34 mouse cellular contexts compared by ENCODE assay signal in the genomic region with DNA sequence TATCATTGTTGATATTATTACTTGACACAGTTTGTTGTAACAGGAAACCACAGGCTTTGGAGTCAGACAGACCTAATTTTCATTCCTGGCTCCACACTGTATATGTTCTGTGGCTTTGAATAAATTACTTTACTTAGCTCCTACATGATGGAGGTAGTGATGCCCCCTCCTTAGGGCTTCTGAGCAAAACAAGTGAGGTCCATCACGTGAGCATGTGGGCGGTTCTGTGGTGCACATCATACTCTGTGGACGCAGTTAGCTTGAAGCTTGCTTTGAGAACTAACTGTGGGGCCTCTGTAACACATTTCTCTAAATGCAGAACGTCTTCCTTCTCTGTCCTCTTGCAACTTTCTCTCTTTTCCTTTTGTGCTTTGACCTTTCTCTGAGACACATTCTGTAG.
DNase-seq lines count a peak whose midpoint lies in the region; ATAC-seq and TF ChIP-seq lines count a peak whose summit lies in the region.
"Had no signal": no experiment of that assay in that cellular context is flagged by ENCODE, and none has a peak within 500 bp of the region (broad histone marks: within the 10 kb centered on the region; RNA-seq: fewer than 3 reads in every experiment).

No protein-coding gene starts in this region.

- no peaks in the 10 kb centered on the region for H3K9me3 ChIP-seq in forebrain, embryonic 15.5 days
- no peaks in the 10 kb centered on the region for H3K9me3 ChIP-seq in forebrain, embryonic 16.5 days (ENCODE audit: control insufficient read depth, low read length)
- no peaks in the 10 kb centered on the region for H3K9me3 ChIP-seq in embryonic facial prominence, embryonic 15.5 days (replicated peaks)
- H3K9me3 ChIP-seq: forebrain, embryonic 13.5 days; hindbrain, embryonic 13.5 days; limb, embryonic 10.5 days; limb, embryonic 15.5 days; liver, embryonic 13.5 days; megakaryocyte, embryonic 14.5 days; midbrain, embryonic 12.5 days; neural tube, embryonic 12.5 days; stomach, embryonic 15.5 days had no signal

- H3K4me3 ChIP-seq in forebrain, embryonic 15.5 days = no peak overlapping the region
- no peak overlapping the region for H3K4me3 ChIP-seq in forebrain, embryonic 16.5 days (replicated peaks; ENCODE audit: low read length)
- no peak overlapping the region for H3K4me3 ChIP-seq in C2C12 (ENCODE audit: insufficient read depth, poor library complexity, severe bottlenecking)
- H3K4me3 ChIP-seq in embryonic facial prominence, embryonic 15.5 days (replicated peaks) = no peak overlapping the region
- H3K4me3 ChIP-seq: erythroblast, embryonic 14.5 days; forebrain, embryonic 13.5 days; hindbrain, embryonic 13.5 days; limb, embryonic 10.5 days; limb, embryonic 15.5 days; liver, embryonic 13.5 days; megakaryocyte, embryonic 14.5 days; midbrain, embryonic 12.5 days; myocyte; neural tube, embryonic 12.5 days; stomach, embryonic 15.5 days had no signal

- H3K27me3 ChIP-seq in forebrain, embryonic 15.5 days = no peaks in the 10 kb centered on the region
- H3K27me3 ChIP-seq in forebrain, embryonic 16.5 days (replicated peaks; ENCODE audit: control insufficient read depth, insufficient read depth, low read length) = no peaks in the 10 kb centered on the region
- no peaks in the 10 kb centered on the region for H3K27me3 ChIP-seq in C2C12 (ENCODE audit: control insufficient read depth, insufficient read depth, insufficient read length)
- no peaks in the 10 kb centered on the region for H3K27me3 ChIP-seq in embryonic facial prominence, embryonic 15.5 days
- H3K27me3 ChIP-seq: forebrain, embryonic 13.5 days; hindbrain, embryonic 13.5 days; limb, embryonic 15.5 days; liver, embryonic 13.5 days; midbrain, embryonic 12.5 days; neural tube, embryonic 12.5 days; Patski; stomach, embryonic 15.5 days had no signal

- DNase-seq in left cerebral cortex, adult 18-20 months (ENCODE audit: low spot score in 2 of 2) = peak; percentile 14 to 17
- no peak for DNase-seq in left cerebral cortex, adult 11 months (ENCODE audit: low spot score)
- no peak for DNase-seq in adrenal gland, postnatal 25 days
- DNase-seq: adrenal gland, postnatal 36 days; cerebellum, adult 2 months; cerebellum, postnatal 14 days; gastrocnemius, postnatal 25 days; heart, adult 18-20 months; heart, postnatal 36 days; kidney, adult 9 months; kidney, postnatal 10 days; layer of hippocampus, postnatal 36 days; liver, embryonic 13.5 days; lung, adult 18-20 months; lung, postnatal 4 days; thymus, postnatal 14 days had no signal

- no peaks in the 10 kb centered on the region for H3K79me2 ChIP-seq in C2C12 (ENCODE audit: control insufficient read depth, insufficient read depth)

- no peak overlapping the region; the same call in 1 of the 2 replicates for H3K27ac ChIP-seq in forebrain, embryonic 15.5 days (replicated peaks)
- no peak overlapping the region for H3K27ac ChIP-seq in forebrain, embryonic 16.5 days (ENCODE audit: low read length)
- H3K27ac ChIP-seq in embryonic facial prominence, embryonic 15.5 days (replicated peaks) = peak overlapping the region; percentile 36; the same call in 1 of the 2 replicates
- H3K27ac ChIP-seq: forebrain, embryonic 13.5 days; hindbrain, embryonic 13.5 days; limb, embryonic 10.5 days; limb, embryonic 15.5 days; liver, embryonic 13.5 days; midbrain, embryonic 12.5 days; neural tube, embryonic 12.5 days; stomach, embryonic 15.5 days had no signal

- no peaks in the 10 kb centered on the region for H3K36me3 ChIP-seq in forebrain, embryonic 15.5 days
- H3K36me3 ChIP-seq in forebrain, embryonic 16.5 days (ENCODE audit: control insufficient read depth, insufficient read depth) = no peaks in the 10 kb centered on the region
- H3K36me3 ChIP-seq in C2C12 (ENCODE audit: control insufficient read depth, insufficient read depth) = no peaks in the 10 kb centered on the region
- H3K36me3 ChIP-seq in embryonic facial prominence, embryonic 15.5 days = no peaks in the 10 kb centered on the region
- H3K36me3 ChIP-seq: hindbrain, embryonic 13.5 days; limb, embryonic 10.5 days; limb, embryonic 15.5 days; liver, embryonic 13.5 days; midbrain, embryonic 12.5 days; neural tube, embryonic 12.5 days; stomach, embryonic 15.5 days had no signal

- ATAC-seq in forebrain, embryonic 15.5 days (replicated peaks) = 0 out of 2 replicates have a peak, but pooled peaks have one; percentile 48
- ATAC-seq in forebrain, embryonic 16.5 days = no peak
- no peak for ATAC-seq in embryonic facial prominence, embryonic 15.5 days (ENCODE audit: insufficient number of reproducible peaks, low FRiP score, low TSS enrichment, low read depth)
- ATAC-seq: intestine, postnatal 0 days; lung, postnatal 0 days; Patski had no signal

- 77% methylated on average over 4 of the region's 4 CpGs for WGBS in forebrain, embryonic 15.5 days
- 87% methylated on average over 4 of the region's 4 CpGs for WGBS in forebrain, embryonic 16.5 days
- 73% methylated on average over 4 of the region's 4 CpGs for WGBS in embryonic facial prominence, embryonic 15.5 days

- H3K79me3 ChIP-seq in C2C12 (ENCODE audit: low read depth) = no peaks in the 10 kb centered on the region

- peaks cover 3% of the 10 kb centered on the region; the same call in 1 of the 2 replicates for H3K4me1 ChIP-seq in forebrain, embryonic 15.5 days
- peaks cover 6% of the 10 kb centered on the region for H3K4me1 ChIP-seq in forebrain, embryonic 16.5 days (replicated peaks; ENCODE audit: control insufficient read depth, insufficient read depth, low read length)
- H3K4me1 ChIP-seq in embryonic facial prominence, embryonic 15.5 days = no peaks in the 10 kb centered on the region
- H3K4me1 ChIP-seq: forebrain, embryonic 13.5 days; hindbrain, embryonic 13.5 days; limb, embryonic 10.5 days; limb, embryonic 15.5 days; liver, embryonic 13.5 days; midbrain, embryonic 12.5 days; neural tube, embryonic 12.5 days; stomach, embryonic 15.5 days had no signal

- no peak overlapping the region for H3K4me2 ChIP-seq in forebrain, embryonic 15.5 days (replicated peaks)
- H3K4me2 ChIP-seq in forebrain, embryonic 16.5 days (ENCODE audit: low read length) = no peak overlapping the region
- H3K4me2 ChIP-seq in embryonic facial prominence, embryonic 15.5 days (replicated peaks) = no peak overlapping the region
- H3K4me2 ChIP-seq: forebrain, embryonic 13.5 days; heart, embryonic 11.5 days; hindbrain, embryonic 13.5 days; limb, embryonic 15.5 days; liver, embryonic 13.5 days; midbrain, embryonic 12.5 days; neural tube, embryonic 12.5 days; stomach, embryonic 15.5 days had no signal

- TF ChIP-seq CTCF in C2C12 (IDR thresholded peaks at IDR 0.05; ENCODE audit: control insufficient read depth, insufficient read depth, insufficient read length) = no peak

- H3K9ac ChIP-seq in forebrain, embryonic 15.5 days (replicated peaks) = no peak overlapping the region
- H3K9ac ChIP-seq in forebrain, embryonic 16.5 days (replicated peaks; ENCODE audit: low read depth, low read length) = no peak overlapping the region
- no peak overlapping the region for H3K9ac ChIP-seq in embryonic facial prominence, embryonic 15.5 days
- H3K9ac ChIP-seq: forebrain, embryonic 13.5 days; hindbrain, embryonic 13.5 days; limb, embryonic 15.5 days; liver, embryonic 13.5 days; midbrain, embryonic 12.5 days; neural tube, embryonic 12.5 days; stomach, embryonic 15.5 days had no signal

- no peak overlapping the region for H3ac ChIP-seq in C2C12 (ENCODE audit: control insufficient read depth, insufficient read length, low read depth)

TF ChIP-seq in C2C12, 6 proteins besides CTCF, POLR2A, EP300 and RAD21:
- TF ChIP-seq FOSL1 (IDR thresholded peaks at IDR 0.05; ENCODE audit: insufficient read depth, low read length, poor library complexity, severe bottlenecking) (no peak), USF1 (IDR thresholded peaks at IDR 0.05; ENCODE audit: low read depth) (peak; percentile 53), MYOD1 (IDR thresholded peaks at IDR 0.05; ENCODE audit: control insufficient read depth, insufficient read length, low read depth) (no peak)

Comparison
In these comparisons a context has a peak if more than half of its experiments do, and no peak if none do; other contexts are left out.
1. DNase-seq: peak in left cerebral cortex, adult 18-20 months (2 of 2); none in left cerebral cortex, adult 11 months (single experiment) and adrenal gland, postnatal 25 days (single experiment).